ENCODE assay signal across 16 mouse cellular contexts in the genomic region with DNA sequence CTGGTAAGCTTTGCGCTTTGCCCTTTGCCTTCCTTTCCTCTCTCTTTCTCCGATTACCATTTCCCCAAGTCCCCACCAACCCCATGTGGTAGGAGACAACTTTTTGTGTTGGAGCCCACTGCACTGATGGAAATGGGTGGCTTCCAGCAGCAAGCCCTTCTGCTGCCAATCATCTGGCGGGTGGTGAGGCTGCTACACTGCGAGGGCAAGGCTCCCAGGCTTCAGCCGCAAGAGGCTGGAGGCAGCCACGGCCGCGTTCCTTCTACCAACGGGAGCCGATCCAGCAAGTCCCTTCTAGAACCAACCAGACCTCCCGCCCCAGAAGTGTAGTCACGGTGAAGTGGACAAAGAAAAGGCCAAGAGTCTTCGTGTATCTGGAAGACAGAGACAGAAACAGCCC.
"Had no signal": no experiment of that assay in that cellular context is flagged by ENCODE, and none has a peak within 500 bp of the region (broad histone marks: within the 10 kb centered on the region; RNA-seq: fewer than 3 reads in every experiment).

No protein-coding gene starts in this region.

- H3K36me3 ChIP-seq: limb, embryonic 13.5 days; liver, embryonic 15.5 days; midbrain, embryonic 13.5 days; neural tube, embryonic 13.5 days; stomach, embryonic 15.5 days had no signal

- H3K27me3 ChIP-seq: liver, embryonic 15.5 days; stomach, embryonic 15.5 days had no signal

- DNase-seq: kidney, postnatal 10 days; kidney, postnatal 4 days; left cerebral cortex, postnatal 4 days; lung, adult 2 months; lung, postnatal 36 days; right cerebral cortex, postnatal 14 days; thymus, postnatal 4 days had no signal

- H3K27ac ChIP-seq: layer of hippocampus, adult 2 months; limb, embryonic 13.5 days; liver, embryonic 15.5 days; midbrain, embryonic 13.5 days; neural tube, embryonic 13.5 days; stomach, embryonic 15.5 days had no signal

- H3K9me3 ChIP-seq: limb, embryonic 13.5 days; liver, embryonic 15.5 days; midbrain, embryonic 13.5 days; neural tube, embryonic 13.5 days; stomach, embryonic 15.5 days had no signal

- H3K9ac ChIP-seq: limb, embryonic 13.5 days; liver, embryonic 15.5 days; midbrain, embryonic 13.5 days; neural tube, embryonic 13.5 days; stomach, embryonic 15.5 days had no signal

- ATAC-seq: lung, postnatal 0 days had no signal

- H3K4me3 ChIP-seq: layer of hippocampus, adult 2 months; limb, embryonic 13.5 days; liver, embryonic 15.5 days; midbrain, embryonic 13.5 days; myocyte; neural tube, embryonic 13.5 days; stomach, embryonic 15.5 days had no signal

- H3K4me1 ChIP-seq: limb, embryonic 13.5 days; liver, embryonic 15.5 days; stomach, embryonic 15.5 days had no signal

- H3K4me2 ChIP-seq: limb, embryonic 13.5 days; liver, embryonic 11.5 days; liver, embryonic 15.5 days; midbrain, embryonic 13.5 days; neural tube, embryonic 13.5 days; stomach, embryonic 15.5 days had no signal
